Mouse (Mus musculus): ENCODE measurements at regions not wholly inside any gene's neighbourhood (a gene's known extent, or its start where the extent isn't known, plus 50 kb on each side); places are given as distances from the start of the nearest gene placed in this dataset.
A peak's percentile ranks its signal among the peaks of the same experiment; 100 is the strongest.

DNA sequence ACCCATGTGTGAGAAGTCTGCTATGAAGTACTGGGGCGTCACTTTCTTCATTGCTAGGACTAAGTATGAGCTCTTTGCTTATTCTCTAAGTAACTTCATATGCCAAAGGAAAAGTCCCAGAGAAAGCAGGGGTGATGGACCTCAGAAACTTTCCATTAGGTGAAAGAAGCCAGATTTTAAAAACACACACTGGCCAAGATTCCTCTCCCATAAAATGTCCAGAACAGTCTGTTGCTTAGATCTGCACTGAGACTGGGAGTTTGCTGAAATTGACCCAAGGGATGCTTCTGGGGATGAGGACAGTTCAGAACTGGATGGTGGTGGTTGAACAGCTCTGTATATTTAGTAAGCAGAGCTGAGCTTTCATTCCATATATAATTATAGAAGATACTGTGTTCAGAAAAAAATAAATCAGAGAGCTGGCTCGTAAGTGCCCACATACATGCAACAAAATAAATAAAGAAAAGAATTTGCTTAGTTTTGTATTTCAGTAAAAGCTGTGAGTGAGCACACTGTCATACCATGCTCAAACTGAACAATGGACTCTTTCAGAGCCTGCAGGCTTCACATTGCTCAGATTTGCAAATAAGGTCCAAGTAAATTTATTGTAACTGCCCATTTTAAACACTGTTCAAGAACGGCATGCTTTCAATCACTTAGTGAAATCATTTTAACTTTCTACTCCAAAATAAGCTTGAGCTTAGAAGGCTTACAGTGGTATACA lies 200.8 kb upstream of the Dapk1 start:
- Histone ChIP-seq H3K27me3 (ENCODE audit: insufficient read depth, low read length) (no peaks in the 10 kb centered on the region), H3K27ac (no peak overlapping the region), H3K9ac (ENCODE audit: low read depth, low read length) (no peak overlapping the region), H3K4me2 (ENCODE audit: low read length) (no peak overlapping the region), H3K4me1 (replicated peaks; ENCODE audit: insufficient read depth, low read length) (no peaks in the 10 kb centered on the region), H3K36me3 (ENCODE audit: insufficient read depth, low read length) (no peaks in the 10 kb centered on the region), H3K4me3 (replicated peaks; ENCODE audit: low read depth, low read length) (no peak overlapping the region), H3K9me3 (replicated peaks; ENCODE audit: low read length) (no peaks in the 10 kb centered on the region)
- WGBS = 78% methylated on average over 3 of the region's 3 CpGs
- peak; percentile 7 for DNase-seq (ENCODE audit: low spot score)
- no peak for TF ChIP-seq CTCF (IDR thresholded peaks at IDR 0.05; ENCODE audit: low read depth)
- ATAC-seq (replicated peaks; ENCODE audit: low FRiP score, low read depth) = no peak

- no peak overlapping the region for H3K27ac ChIP-seq
- H3K36me3 ChIP-seq (ENCODE audit: insufficient read depth, low read length) = no peaks in the 10 kb centered on the region
- ATAC-seq (replicated peaks; ENCODE audit: low FRiP score, low read depth) = no peak
- no peaks in the 10 kb centered on the region for H3K9me3 ChIP-seq (replicated peaks; ENCODE audit: low read length)
- no peak overlapping the region for H3K9ac ChIP-seq (ENCODE audit: low read depth, low read length)
- H3K4me3 ChIP-seq (replicated peaks; ENCODE audit: low read depth, low read length) = no peak overlapping the region
- H3K4me1 ChIP-seq (replicated peaks; ENCODE audit: insufficient read depth, low read length) = no peaks in the 10 kb centered on the region
- no peak for TF ChIP-seq CTCF (IDR thresholded peaks at IDR 0.05; ENCODE audit: low read depth)
- DNase-seq (ENCODE audit: low spot score) = no peak
- WGBS = 95% methylated on average over 3 of the region's 3 CpGs
- no peak overlapping the region for H3K4me2 ChIP-seq (ENCODE audit: low read length)
- no peaks in the 10 kb centered on the region for H3K27me3 ChIP-seq (ENCODE audit: insufficient read depth, low read length)
Measured at GRCm38 (mm10) chr13:60403471-60403870, 198.3 kb upstream of the Dapk1 start.

- TF ChIP-seq CTCF (IDR thresholded peaks at IDR 0.05; ENCODE audit: low read depth) = no peak
- DNase-seq (ENCODE audit: low spot score) (no peak), ATAC-seq (replicated peaks; ENCODE audit: low FRiP score, low read depth) (no peak)
- no peak overlapping the region for H3K9ac ChIP-seq (ENCODE audit: low read depth, low read length)
- H3K4me3 ChIP-seq (replicated peaks; ENCODE audit: low read depth, low read length) = no peak overlapping the region
- 86% methylated on average over 4 of the region's 4 CpGs for WGBS
- no peaks in the 10 kb centered on the region for H3K9me3 ChIP-seq (replicated peaks; ENCODE audit: low read length)
- no peaks in the 10 kb centered on the region for H3K27me3 ChIP-seq (ENCODE audit: insufficient read depth, low read length)
- no peak overlapping the region for H3K4me2 ChIP-seq (ENCODE audit: low read length)
- peaks cover 4% of the 10 kb centered on the region; the same call in 1 of the 2 replicates for H3K4me1 ChIP-seq (replicated peaks; ENCODE audit: insufficient read depth, low read length)
- no peak overlapping the region for H3K27ac ChIP-seq
- H3K36me3 ChIP-seq (ENCODE audit: insufficient read depth, low read length) = no peaks in the 10 kb centered on the region
Measured at GRCm38 (mm10) chr13:60407344-60407743, 194.4 kb upstream of the Dapk1 start.

DNA sequence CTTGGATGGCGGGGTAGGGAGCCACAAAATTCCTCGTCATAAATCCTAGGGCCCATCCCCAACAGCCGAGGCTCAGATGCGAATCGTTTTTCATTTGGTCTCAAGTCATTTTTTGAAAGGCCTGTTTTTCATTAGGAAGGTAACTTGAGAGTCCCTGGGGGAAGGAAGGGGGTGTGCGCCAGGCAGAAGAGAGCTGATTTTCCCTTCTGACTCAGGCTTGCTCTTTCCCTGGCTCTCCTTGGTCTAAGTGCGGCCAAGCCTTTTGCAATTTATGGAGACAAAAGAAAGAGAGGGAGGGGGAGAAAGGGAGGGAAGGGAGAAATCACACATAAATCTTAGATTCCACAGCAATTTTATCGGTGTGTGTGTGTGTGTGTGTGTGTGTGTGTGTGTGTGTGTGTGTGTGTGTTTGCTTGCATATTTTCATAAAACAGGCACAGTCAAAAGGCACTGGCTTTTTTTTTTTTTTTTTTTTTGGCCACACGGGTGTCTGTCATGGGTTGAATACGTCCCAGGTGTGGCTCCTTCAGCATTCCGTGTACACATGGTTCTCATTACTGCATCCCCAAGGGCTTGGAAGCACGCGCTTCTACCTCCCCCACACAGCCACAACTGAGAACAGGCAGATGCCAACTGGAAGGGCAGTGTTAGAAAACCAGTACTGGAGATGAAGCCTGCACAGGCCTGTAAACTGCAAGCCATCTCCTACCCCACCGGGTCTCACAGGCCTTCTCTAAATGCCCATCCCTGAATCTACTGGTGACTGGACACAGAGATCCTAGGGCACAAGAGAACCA lies 191.8 kb upstream of the Dapk1 start:
- peak overlapping the region; percentile 42; the same call in 1 of the 2 replicates for H3K27ac ChIP-seq
- ATAC-seq (replicated peaks; ENCODE audit: low FRiP score, low read depth) (no peak; the same call in 1 of the 2 replicates), DNase-seq (ENCODE audit: low spot score) (peak; percentile 92)
- H3K9ac ChIP-seq (ENCODE audit: low read depth, low read length) = no peak overlapping the region
- H3K9me3 ChIP-seq (replicated peaks; ENCODE audit: low read length) = no peaks in the 10 kb centered on the region
- peaks cover 4% of the 10 kb centered on the region; the same call in 1 of the 2 replicates for H3K4me1 ChIP-seq (replicated peaks; ENCODE audit: insufficient read depth, low read length)
- H3K36me3 ChIP-seq (ENCODE audit: insufficient read depth, low read length) = no peaks in the 10 kb centered on the region
- H3K4me2 ChIP-seq (ENCODE audit: low read length) = no peak overlapping the region
- H3K4me3 ChIP-seq (replicated peaks; ENCODE audit: low read depth, low read length) = no peak overlapping the region
- no peaks in the 10 kb centered on the region for H3K27me3 ChIP-seq (ENCODE audit: insufficient read depth, low read length)
- TF ChIP-seq CTCF (IDR thresholded peaks at IDR 0.05; ENCODE audit: low read depth) = no peak
- 20% methylated on average over 14 of the region's 14 CpGs for WGBS

- WGBS = 88% methylated on average over 1 of the region's 1 CpGs
- Histone ChIP-seq H3K9ac (ENCODE audit: low read depth, low read length) (no peak overlapping the region), H3K27me3 (ENCODE audit: insufficient read depth, low read length) (no peaks in the 10 kb centered on the region), H3K4me3 (replicated peaks; ENCODE audit: low read depth, low read length) (no peak overlapping the region), H3K4me1 (replicated peaks; ENCODE audit: insufficient read depth, low read length) (no peaks in the 10 kb centered on the region), H3K27ac (no peak overlapping the region), H3K4me2 (ENCODE audit: low read length) (no peak overlapping the region), H3K9me3 (replicated peaks; ENCODE audit: low read length) (no peaks in the 10 kb centered on the region), H3K36me3 (ENCODE audit: insufficient read depth, low read length) (no peaks in the 10 kb centered on the region)
- ATAC-seq (replicated peaks; ENCODE audit: low FRiP score, low read depth) = no peak
- DNase-seq (ENCODE audit: low spot score) = no peak
- no peak for TF ChIP-seq CTCF (IDR thresholded peaks at IDR 0.05; ENCODE audit: low read depth)
Measured at GRCm38 (mm10) chr13:60416024-60416423, 185.7 kb upstream of the Dapk1 start.

DNA sequence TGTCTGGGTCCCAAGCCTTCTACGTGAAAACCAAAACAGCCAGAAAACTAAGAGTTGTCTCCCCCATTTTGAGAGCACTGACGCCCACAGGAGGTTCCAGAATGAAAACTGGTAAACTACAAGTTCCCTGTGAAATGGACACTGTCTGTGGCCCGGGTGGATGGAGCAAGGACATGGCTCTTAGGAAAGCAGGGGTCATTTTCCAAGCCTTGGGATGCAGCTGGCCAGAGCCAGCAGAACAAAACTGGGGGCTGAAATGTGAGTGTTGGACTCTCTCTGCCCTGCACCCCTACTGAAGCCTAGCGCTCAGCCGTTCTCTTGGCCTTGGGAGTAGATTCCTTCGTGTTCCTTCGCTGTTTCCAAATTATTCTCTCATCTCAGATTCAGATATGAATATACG lies 184.7 kb upstream of the Dapk1 start:
- DNase-seq (ENCODE audit: low spot score) (no peak), ATAC-seq (replicated peaks; ENCODE audit: low FRiP score, low read depth) (no peak)
- no peak for TF ChIP-seq CTCF (IDR thresholded peaks at IDR 0.05; ENCODE audit: low read depth)
- no peak overlapping the region for H3K4me3 ChIP-seq (replicated peaks; ENCODE audit: low read depth, low read length)
- no peaks in the 10 kb centered on the region for H3K4me1 ChIP-seq (replicated peaks; ENCODE audit: insufficient read depth, low read length)
- H3K9ac ChIP-seq (ENCODE audit: low read depth, low read length) = no peak overlapping the region
- no peaks in the 10 kb centered on the region for H3K9me3 ChIP-seq (replicated peaks; ENCODE audit: low read length)
- no peak overlapping the region for H3K4me2 ChIP-seq (ENCODE audit: low read length)
- 77% methylated on average over 8 of the region's 8 CpGs for WGBS
- H3K36me3 ChIP-seq (ENCODE audit: insufficient read depth, low read length) = no peaks in the 10 kb centered on the region
- no peak overlapping the region for H3K27ac ChIP-seq
- no peaks in the 10 kb centered on the region for H3K27me3 ChIP-seq (ENCODE audit: insufficient read depth, low read length)

Data from kidney, postnatal 0 days (tissue).